Mouse (Mus musculus) embryonic fibroblast, embryonic 13.5 days (primary cell): ENCODE data around the gene Tmem186. TPM values are rescaled to one million over a fixed set of nuclear protein-coding genes. Genes with fewer than 3 reads are reported as not detected.

ENCODE experiments used
- H3K27ac ChIP-seq: 2 replicates; pipeline ENCODE4 v1.5.1; 2012; ENCODE audit warnings: low read length, control low read depth, inconsistent platforms; ENCODE audit not compliant: insufficient read depth
- H3K4me1 ChIP-seq: 2 replicates; pipeline ENCODE4 v1.6.1; 2011; ENCODE audit warnings: low read length; ENCODE audit not compliant: control insufficient read depth, insufficient read depth
- H3K4me3 ChIP-seq: 2 replicates; pipeline ENCODE4 v1.5.1; 2011; ENCODE audit warnings: mild to moderate bottlenecking, control low read depth, low read length; ENCODE audit not compliant: insufficient read depth
- CTCF ChIP-seq: IDR thresholded peaks from 2 replicates; pipeline ENCODE4 v1.5.1; 2011; ENCODE audit warnings: mild to moderate bottlenecking, control low read depth, low read length, moderate library complexity, borderline replicate concordance; ENCODE audit not compliant: insufficient read depth
- POLR2A ChIP-seq: IDR thresholded peaks from 2 replicates; pipeline ENCODE4 v1.6.1; 2011; ENCODE audit warnings: low read depth, mild to moderate bottlenecking, control low read depth, low read length, moderate library complexity
- polyA plus RNA-seq: library from polyadenylated mRNA; stranded (reverse); fragments of >200 nt; gene quantifications from 2 replicates; pipeline ENCODE4 v1.2.4, GENCODE M21; 2011; ENCODE audit warnings: low read depth; ENCODE audit not compliant: missing spikeins, insufficient read length

The Tmem186 gene
- polyA plus RNA-seq, 1 experiment, result 9.6 TPM

DNA sequence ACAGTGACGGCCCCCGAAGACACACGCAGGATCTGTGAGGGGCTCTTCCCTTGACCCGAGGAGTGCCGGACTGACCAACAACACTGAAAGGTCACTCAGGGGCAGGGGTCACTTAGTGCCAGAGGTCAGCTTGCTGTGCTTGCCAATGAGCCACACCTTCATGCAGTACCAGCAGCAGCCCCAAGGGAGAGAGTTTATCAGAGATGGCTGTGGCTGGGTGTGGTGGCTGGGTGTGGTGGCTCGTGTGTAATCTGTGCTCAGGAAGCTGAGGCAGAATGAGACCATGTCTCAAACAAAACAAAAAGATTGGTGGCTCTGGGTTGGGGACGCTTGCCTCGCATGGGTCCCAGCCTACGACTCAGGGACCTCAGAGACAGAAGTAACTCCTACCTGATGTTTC is 18.1 kb upstream of the Tmem186 start:
- Histone ChIP-seq H3K27ac (no peak overlapping the region), H3K4me3 (no peak overlapping the region), H3K4me1 (no peaks in the 10 kb centered on the region)
- TF ChIP-seq POLR2A, result no peak
- TF ChIP-seq CTCF, result no peak

DNA sequence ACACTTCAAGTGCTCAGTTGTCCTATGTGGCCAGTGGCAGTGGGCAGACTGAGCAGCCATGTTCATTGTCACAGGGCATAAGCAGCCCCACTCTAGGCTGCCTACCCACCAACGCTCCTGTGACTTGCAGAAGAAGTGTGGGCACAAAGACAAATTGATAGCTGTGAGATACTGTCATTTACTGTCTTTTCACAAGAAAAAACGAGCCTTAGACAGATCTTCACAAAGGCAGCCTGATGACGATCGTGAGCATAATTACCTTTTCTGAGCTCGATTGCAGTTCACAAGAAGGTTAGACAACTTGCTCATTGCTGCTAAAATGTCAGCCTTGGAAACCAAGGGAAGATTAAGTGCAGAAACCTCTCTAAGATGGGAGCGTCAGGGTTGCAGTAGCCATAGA is 17.6 kb upstream of the Tmem186 start:
- no peaks in the 10 kb centered on the region for H3K4me1 ChIP-seq
- TF ChIP-seq POLR2A (no peak), CTCF (no peak)
- no peak overlapping the region for H3K27ac ChIP-seq
- H3K4me3 ChIP-seq, result no peak overlapping the region

DNA sequence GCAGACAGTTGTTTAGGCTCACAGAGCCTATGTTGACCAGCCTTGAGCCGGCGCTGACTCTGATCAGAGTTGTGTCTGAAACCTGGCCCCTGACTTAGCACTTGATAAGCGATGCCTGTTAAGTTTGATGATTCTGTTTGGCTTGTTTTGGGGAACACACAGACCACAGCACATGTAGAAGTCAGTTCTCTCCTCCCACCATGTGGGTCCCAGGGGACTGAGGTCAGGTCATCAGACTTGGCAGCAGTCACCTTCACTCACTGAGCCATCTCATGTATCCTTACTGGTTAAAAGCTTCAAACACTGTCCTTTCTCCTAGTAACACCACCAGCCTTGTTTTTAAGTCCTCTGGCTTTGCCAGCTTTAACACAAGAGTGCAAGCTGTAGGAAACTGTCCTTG is 12.5 kb upstream of the Tmem186 start:
- TF ChIP-seq POLR2A (no peak), CTCF (no peak)

DNA sequence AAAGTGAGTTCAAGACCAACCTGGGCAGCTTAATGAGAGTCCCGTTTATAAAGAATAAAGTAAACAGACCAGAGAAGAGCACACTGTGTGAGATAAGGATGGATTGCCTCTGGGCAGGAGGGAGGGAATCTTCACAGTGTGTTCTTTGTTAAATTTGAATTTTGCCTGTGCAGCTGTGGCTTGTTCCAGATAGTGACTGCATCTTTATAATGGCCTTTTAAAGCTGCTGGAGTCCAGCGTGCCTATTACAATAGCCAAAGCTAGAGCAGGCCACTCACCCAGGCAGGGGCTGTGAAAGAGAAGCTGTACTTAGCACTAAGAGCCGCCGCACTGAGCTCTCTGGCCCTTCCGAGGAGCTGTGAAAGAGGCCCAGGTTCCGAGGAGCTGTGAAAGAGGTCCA is 8.0 kb upstream of the Tmem186 start:
- TF ChIP-seq CTCF, result no peak
- no peak for TF ChIP-seq POLR2A
- Histone ChIP-seq H3K4me3 (no peak overlapping the region), H3K4me1 (no peaks in the 10 kb centered on the region), H3K27ac (no peak overlapping the region)

More for the DNA sequence above, 12.5 kb upstream of the Tmem186 start:
- Histone ChIP-seq H3K4me3 (no peak overlapping the region), H3K27ac (no peak overlapping the region), H3K4me1 (no peaks in the 10 kb centered on the region)

DNA sequence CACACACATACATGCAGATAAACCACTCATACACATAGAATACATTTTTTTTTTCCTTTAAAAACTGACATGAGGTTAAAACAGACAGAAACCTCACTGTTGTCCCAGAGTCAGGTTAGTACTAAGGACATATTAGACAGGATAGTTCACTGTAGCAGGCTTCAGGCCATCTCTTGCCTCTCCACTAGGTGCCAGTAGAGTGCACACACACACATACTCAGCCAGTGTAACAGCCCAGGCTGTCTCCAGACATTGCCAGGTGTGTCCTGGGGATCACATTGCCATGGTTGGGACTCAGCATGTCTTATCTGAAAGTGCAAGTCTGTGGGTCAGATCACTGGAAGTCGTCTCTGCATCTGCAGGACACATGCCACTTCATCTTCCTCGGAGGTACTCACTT is 6.3 kb upstream of the Tmem186 start:
- TF ChIP-seq POLR2A (no peak), CTCF (peak; percentile 89)
- no peak overlapping the region for H3K4me3 ChIP-seq

DNA sequence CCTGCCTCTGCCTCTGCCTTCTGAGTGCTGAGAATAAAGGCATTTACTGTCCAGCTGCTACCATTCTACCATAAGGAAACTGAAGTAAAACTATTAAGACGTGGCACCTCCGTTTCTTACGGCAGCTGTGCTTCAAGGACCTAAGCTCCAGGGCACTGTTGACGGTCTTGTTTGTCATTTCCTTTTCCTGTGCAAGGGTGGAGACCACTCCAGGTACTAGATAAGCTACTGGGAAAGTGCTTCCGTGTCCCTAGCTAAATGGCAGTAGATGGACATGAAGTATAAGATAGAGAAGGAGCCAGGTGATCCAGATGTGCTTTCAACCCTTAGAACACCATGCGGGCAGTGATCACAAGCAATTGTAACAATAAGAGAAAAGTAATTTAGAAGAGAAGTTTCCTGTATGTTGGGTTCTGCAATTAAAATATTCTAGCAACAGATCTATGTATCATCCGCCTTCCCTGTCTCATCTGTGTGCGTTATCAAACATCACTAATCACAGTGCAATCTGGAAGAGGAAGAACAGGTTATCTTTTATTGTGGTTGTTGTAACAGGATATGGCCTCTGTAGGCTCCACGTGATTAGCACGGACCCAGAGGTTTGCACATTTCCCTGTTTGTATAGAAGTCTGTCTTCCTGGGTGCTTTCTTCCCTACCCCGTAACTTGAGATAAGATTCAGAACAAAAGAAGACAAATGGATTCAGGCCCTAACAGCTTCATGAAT is 2.1 kb upstream of the Tmem186 start:
- no peak overlapping the region for H3K4me3 ChIP-seq
- TF ChIP-seq CTCF (no peak), POLR2A (no peak)
- no peaks in the 10 kb centered on the region for H3K4me1 ChIP-seq
- H3K27ac ChIP-seq, result no peak overlapping the region

More for the DNA sequence above, 6.3 kb upstream of the Tmem186 start:
- H3K27ac ChIP-seq, result no peak overlapping the region
- no peaks in the 10 kb centered on the region for H3K4me1 ChIP-seq

DNA sequence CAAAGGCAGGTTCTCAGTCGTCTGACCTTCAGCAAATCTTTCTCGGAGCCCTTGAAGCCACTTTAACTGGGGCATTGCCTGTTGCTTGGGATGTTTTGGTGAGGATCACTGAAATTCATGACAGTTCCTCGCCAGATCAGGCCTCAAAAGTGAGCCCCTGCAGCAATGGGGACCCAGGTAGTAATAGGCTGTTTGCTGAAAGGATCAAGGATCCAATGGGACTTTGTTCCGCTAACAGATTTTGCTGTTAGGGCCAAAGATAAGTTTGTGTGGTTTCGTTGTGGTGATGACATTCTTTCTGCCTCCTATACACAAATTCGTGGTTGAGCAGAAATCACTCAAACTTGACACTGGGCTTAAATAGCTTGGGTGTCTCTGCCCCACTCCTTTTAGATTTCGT is 619 bp upstream of the Tmem186 start:
- H3K27ac ChIP-seq, result peak overlapping the region; percentile 77; the same call in 1 of the 2 replicates
- no peak for TF ChIP-seq CTCF
- peak overlapping the region; percentile 74 for H3K4me3 ChIP-seq
- H3K4me1 ChIP-seq, result no peaks in the 10 kb centered on the region

DNA sequence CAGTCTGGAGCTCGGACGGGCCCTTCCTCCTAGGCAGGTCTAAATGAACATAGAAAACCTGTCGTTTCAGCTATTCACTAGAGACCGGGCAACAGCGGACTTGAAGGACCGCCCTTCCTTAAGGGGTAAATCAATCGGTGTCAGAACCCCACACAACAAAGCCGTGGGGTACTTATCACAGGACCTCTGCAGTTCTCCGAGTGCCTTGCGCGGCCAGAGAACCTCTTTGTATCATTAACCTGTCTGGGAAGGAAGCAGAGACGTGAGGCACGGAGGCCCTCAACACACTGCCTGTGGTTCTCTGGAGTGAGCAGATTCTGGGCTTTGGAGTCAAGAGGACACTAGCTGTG is 670 bp downstream of the Tmem186 start:
- TF ChIP-seq POLR2A (no peak), CTCF (no peak)
- Histone ChIP-seq H3K4me1 (no peaks in the 10 kb centered on the region), H3K27ac (peak overlapping the region; percentile 72; the same call in 1 of the 2 replicates), H3K4me3 (peak overlapping the region; percentile 74)

DNA sequence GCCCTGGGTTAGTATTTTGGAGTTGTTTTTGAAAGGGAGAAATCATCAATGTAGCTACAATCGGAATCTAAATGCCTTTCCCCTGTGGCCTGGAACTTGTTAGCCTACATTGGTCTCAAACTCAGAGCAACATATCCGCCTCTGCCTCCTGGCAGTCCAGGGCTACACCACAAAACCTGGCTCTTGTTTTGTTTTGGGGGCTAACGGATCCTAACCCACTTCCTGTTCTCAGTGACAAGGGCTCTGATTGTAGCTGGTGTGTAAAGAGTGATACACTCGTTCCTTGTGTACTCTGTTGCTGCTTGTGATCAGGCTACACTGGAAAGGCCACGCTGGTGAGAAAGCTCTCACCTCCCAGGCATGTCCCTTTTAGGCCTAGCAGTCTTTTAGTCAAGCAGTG is 6.1 kb downstream of the Tmem186 start:
- H3K4me3 ChIP-seq, result no peak overlapping the region
- H3K4me1 ChIP-seq, result no peaks in the 10 kb centered on the region
- H3K27ac ChIP-seq, result no peak overlapping the region
- TF ChIP-seq CTCF (no peak), POLR2A (no peak)

DNA sequence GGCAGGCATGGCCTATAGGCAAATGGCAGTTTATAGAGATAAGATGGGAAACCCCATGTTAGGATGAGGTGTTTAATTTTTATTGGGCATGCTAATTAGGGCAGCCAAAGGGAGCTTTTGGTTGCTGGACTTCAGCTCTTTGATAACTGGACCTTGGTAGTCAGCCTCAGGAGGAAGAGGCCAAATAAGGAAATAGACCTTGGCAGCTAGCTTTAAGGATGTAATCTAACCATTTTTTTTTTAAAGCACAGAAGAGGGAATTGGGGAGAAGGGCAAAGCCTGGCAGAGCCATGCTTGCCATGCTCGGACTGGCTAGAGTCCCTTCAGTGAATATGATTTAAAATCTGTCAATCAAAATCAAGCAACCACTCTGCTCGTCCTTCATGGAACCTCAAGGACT is 7.1 kb downstream of the Tmem186 start:
- Histone ChIP-seq H3K4me3 (no peak overlapping the region), H3K4me1 (no peaks in the 10 kb centered on the region), H3K27ac (no peak overlapping the region)
- TF ChIP-seq CTCF, result no peak
- TF ChIP-seq POLR2A, result no peak
